Mouse (Mus musculus) adrenal gland, adult 2 months (tissue): ENCODE measurements around the gene Efna3. TPM values are rescaled to one million over a fixed set of nuclear protein-coding genes. Genes with fewer than 3 reads are reported as not detected.

Experiments used
- DNase-seq: peaks from one replicate; pipeline ENCODE4 v3.0.0; 2021
- polyA plus RNA-seq: library from polyadenylated mRNA; depleted of rRNA; stranded (reverse); fragments of >200 nt; gene quantifications from 2 replicates; pipeline ENCODE4 v1.2.3, GENCODE M21; 2012; rRNA removed
- total RNA-seq, 2 experiments: library from RNA; stranded (reverse); gene quantifications; 2 replicates each; pipeline ENCODE4 v1.2.3; 2021

Gene Efna3
- total and polyA plus RNA-seq, 3 experiments = 0.21 to 0.55 (median 0.26) TPM

- DNase-seq = no peak
These were observed 38.5 kb downstream of the Efna3 start for GRCm38 (mm10) chr3:89284261-89284660.

- no peak for DNase-seq
These were observed 40.5 kb downstream of the Efna3 start for GRCm38 (mm10) chr3:89282291-89282643.

GRCm38 (mm10) chr3:89281579-89282290 is 41.0 kb downstream of the Efna3 start:
- peak; percentile 84 for DNase-seq

- peak; percentile 74 for DNase-seq
These were observed 41.9 kb downstream of the Efna3 start, which contains the start of gene Efna1 for GRCm38 (mm10) chr3:89280606-89281511. Gene Efna1 (minus strand): TSS chr3:89281142.

- peak; percentile 42 for DNase-seq
These were observed 42.6 kb downstream of the Efna3 start for GRCm38 (mm10) chr3:89280050-89280605.

- DNase-seq = peak; percentile 94
These were observed 43.4 kb downstream of the Efna3 start for GRCm38 (mm10) chr3:89279153-89279890.

GRCm38 (mm10) chr3:89278643-89279042 is 44.1 kb downstream of the Efna3 start:
- no peak for DNase-seq

- DNase-seq = peak; percentile 73
These were observed 44.7 kb downstream of the Efna3 start for GRCm38 (mm10) chr3:89278107-89278506.

- no peak for DNase-seq
These were observed 45.3 kb downstream of the Efna3 start for GRCm38 (mm10) chr3:89277281-89278021.

GRCm38 (mm10) chr3:89276061-89276460 is 46.7 kb downstream of the Efna3 start:
- DNase-seq = no peak

GRCm38 (mm10) chr3:89271760-89272159 is 51.0 kb downstream of the Efna3 start:
- no peak for DNase-seq

- peak; percentile 79 for DNase-seq
These were observed 51.9 kb downstream of the Efna3 start for GRCm38 (mm10) chr3:89270891-89271290.

- peak; percentile 94 for DNase-seq
These were observed 52.6 kb downstream of the Efna3 start, which contains the start of gene Slc50a1 for GRCm38 (mm10) chr3:89270051-89270755. Gene Slc50a1 (minus strand): TSS chr3:89270570.

- DNase-seq = no peak
These were observed 53.8 kb downstream of the Efna3 start for GRCm38 (mm10) chr3:89268916-89269315.

- DNase-seq = peak; percentile 86
These were observed 56.3 kb downstream of the Efna3 start for GRCm38 (mm10) chr3:89266439-89266893.

Other genes starting within 250 kb of the Efna3 start
- gene Rusc1, start 229.7 kb downstream of the Efna3 start, total RNA-seq = 10 to 100 TPM; 23.3 to 32.5 TPM
- gene Rusc1, start 229.7 kb downstream of the Efna3 start, polyA plus RNA-seq = 56.4 and 66.6 TPM in 2 replicates
- gene Gm43738, start 221.9 kb downstream of the Efna3 start, total RNA-seq = not detected
- not detected in 2 replicates for gene Gm43738, start 221.9 kb downstream of the Efna3 start, polyA plus RNA-seq
- gene Fdps, start 221.0 kb downstream of the Efna3 start, total RNA-seq = 100 to 1,000 TPM; 208 to 632 TPM
- 253 and 549 TPM in 2 replicates for gene Fdps, start 221.0 kb downstream of the Efna3 start, polyA plus RNA-seq
- under 1 TPM in 1 of 2 experiments, not detected in 1; 0.81 TPM for gene Pklr, start 186.8 kb downstream of the Efna3 start, total RNA-seq
- gene Pklr, start 186.8 kb downstream of the Efna3 start, polyA plus RNA-seq = 0.55 TPM in 1 of 2 replicates, not detected in the other
- gene Hcn3, start 162.8 kb downstream of the Efna3 start, total RNA-seq = 1 to 10 TPM; 2.4 to 6.6 TPM
- 20.9 and 34.5 TPM in 2 replicates for gene Hcn3, start 162.8 kb downstream of the Efna3 start, polyA plus RNA-seq
- gene Clk2, start 158.2 kb downstream of the Efna3 start, total RNA-seq = 10 to 100 TPM; 39.3 to 73.3 TPM
- 52.2 and 63.4 TPM in 2 replicates for gene Clk2, start 158.2 kb downstream of the Efna3 start, polyA plus RNA-seq
- 100 to 1,000 TPM in 1 of 2 experiments, 10 to 100 TPM in 1; 87.1 to 104 TPM for gene Scamp3, start 145.5 kb downstream of the Efna3 start, total RNA-seq
- 234 and 299 TPM in 2 replicates for gene Scamp3, start 145.5 kb downstream of the Efna3 start, polyA plus RNA-seq
- gene Fam189b, start 139.8 kb downstream of the Efna3 start, total RNA-seq = 10 to 100 TPM; 15.2 to 16.3 TPM
- gene Fam189b, start 139.8 kb downstream of the Efna3 start, polyA plus RNA-seq = 80.2 and 84.4 TPM in 2 replicates
- gene Gba, start 120.0 kb downstream of the Efna3 start, total RNA-seq = 10 to 100 TPM; 74.4 to 74.6 TPM
- gene Gba, start 120.0 kb downstream of the Efna3 start, polyA plus RNA-seq = 40.2 and 43.9 TPM in 2 replicates
- 10 to 100 TPM in 1 of 2 experiments, 1 to 10 TPM in 1; 8.9 to 10.1 TPM for gene Thbs3, start 107.8 kb downstream of the Efna3 start, total RNA-seq
- 10.1 and 10.2 TPM in 2 replicates for gene Thbs3, start 107.8 kb downstream of the Efna3 start, polyA plus RNA-seq
- 100 to 1,000 TPM; 150 to 174 TPM for gene Mtx1, start 95.9 kb downstream of the Efna3 start, total RNA-seq
- gene Mtx1, start 95.9 kb downstream of the Efna3 start, polyA plus RNA-seq = 252 and 300 TPM in 2 replicates
- under 1 TPM; 0.24 to 0.32 TPM for gene Muc1, start 93.9 kb downstream of the Efna3 start, total RNA-seq
- gene Muc1, start 93.9 kb downstream of the Efna3 start, polyA plus RNA-seq = 0.53 and 0.85 TPM in 2 replicates
- 100 to 1,000 TPM; 143 to 163 TPM for gene Krtcap2, start 77.0 kb downstream of the Efna3 start, total RNA-seq
- gene Krtcap2, start 77.0 kb downstream of the Efna3 start, polyA plus RNA-seq = 433 and 437 TPM in 2 replicates
- 1 to 10 TPM; 1.9 to 2.3 TPM for gene Trim46, start 76.7 kb downstream of the Efna3 start, total RNA-seq
- 6.0 and 9.1 TPM in 2 replicates for gene Trim46, start 76.7 kb downstream of the Efna3 start, polyA plus RNA-seq
- gene Dpm3, start 63.6 kb downstream of the Efna3 start, total RNA-seq = 100 to 1,000 TPM; 134 to 150 TPM
- gene Dpm3, start 63.6 kb downstream of the Efna3 start, polyA plus RNA-seq = 509 and 645 TPM in 2 replicates
- 10 to 100 TPM; 49.9 to 54.7 TPM for gene Slc50a1, start 52.4 kb downstream of the Efna3 start, total RNA-seq
- gene Slc50a1, start 52.4 kb downstream of the Efna3 start, polyA plus RNA-seq = 153 TPM in 2 replicates
- gene Efna1, start 41.8 kb downstream of the Efna3 start, total RNA-seq = 10 to 100 TPM in 1 of 2 experiments, 1 to 10 TPM in 1; 8.0 to 16.6 TPM
- gene Efna1, start 41.8 kb downstream of the Efna3 start, polyA plus RNA-seq = 17.5 and 24.0 TPM in 2 replicates
- gene Efna4, start 15.1 kb upstream of the Efna3 start, total RNA-seq = 1 to 10 TPM in 1 of 2 experiments, under 1 TPM in 1; 0.63 to 1.9 TPM
- 1.8 and 3.5 TPM in 2 replicates for gene Efna4, start 15.1 kb upstream of the Efna3 start, polyA plus RNA-seq
- 10 to 100 TPM; 56.1 to 87.5 TPM for gene Adam15, start 27.0 kb upstream of the Efna3 start, total RNA-seq
- gene Adam15, start 27.0 kb upstream of the Efna3 start, polyA plus RNA-seq = 142 and 182 TPM in 2 replicates
- 1 to 10 TPM in 1 of 2 experiments, under 1 TPM in 1; 0.40 to 1.3 TPM for gene Dcst2, start 39.0 kb upstream of the Efna3 start, total RNA-seq
- 0.61 and 1.2 TPM in 2 replicates for gene Dcst2, start 39.0 kb upstream of the Efna3 start, polyA plus RNA-seq
- gene Dcst1, start 42.3 kb upstream of the Efna3 start, total RNA-seq = under 1 TPM in 1 of 2 experiments, not detected in 1; 0.41 TPM
- 0.46 and 0.53 TPM in 2 replicates for gene Dcst1, start 42.3 kb upstream of the Efna3 start, polyA plus RNA-seq
- gene Zbtb7b, start 71.8 kb upstream of the Efna3 start, total RNA-seq = 100 to 1,000 TPM in 1 of 2 experiments, 10 to 100 TPM in 1; 84.0 to 102 TPM
- gene Zbtb7b, start 71.8 kb upstream of the Efna3 start, polyA plus RNA-seq = 117 and 121 TPM in 2 replicates
- gene Lenep, start 79.8 kb upstream of the Efna3 start, total RNA-seq = 1 to 10 TPM; 1.7 to 1.8 TPM
- 0.58 TPM in 1 of 2 replicates, not detected in the other for gene Lenep, start 79.8 kb upstream of the Efna3 start, polyA plus RNA-seq
- gene Flad1, start 88.9 kb upstream of the Efna3 start, total RNA-seq = 10 to 100 TPM; 32.2 to 50.7 TPM
- 33.2 and 45.2 TPM in 2 replicates for gene Flad1, start 88.9 kb upstream of the Efna3 start, polyA plus RNA-seq
- 10 to 100 TPM; 17.3 to 21.5 TPM for gene Cks1b, start 95.4 kb upstream of the Efna3 start, total RNA-seq
- gene Cks1b, start 95.4 kb upstream of the Efna3 start, polyA plus RNA-seq = 9.3 and 9.7 TPM in 2 replicates
- 100 to 1,000 TPM in 1 of 2 experiments, 10 to 100 TPM in 1; 69.6 to 113 TPM for gene Shc1, start 95.5 kb upstream of the Efna3 start, total RNA-seq
- 62.6 and 67.4 TPM in 2 replicates for gene Shc1, start 95.5 kb upstream of the Efna3 start, polyA plus RNA-seq
- gene Pygo2, start 107.2 kb upstream of the Efna3 start, total RNA-seq = 10 to 100 TPM; 31.8 to 44.5 TPM
- gene Pygo2, start 107.2 kb upstream of the Efna3 start, polyA plus RNA-seq = 166 and 181 TPM in 2 replicates
- 10 to 100 TPM; 38.4 to 70.0 TPM for gene Pbxip1, start 113.7 kb upstream of the Efna3 start, total RNA-seq
- gene Pbxip1, start 113.7 kb upstream of the Efna3 start, polyA plus RNA-seq = 37.5 and 43.3 TPM in 2 replicates
- 10 to 100 TPM; 13.9 to 27.7 TPM for gene Pmvk, start 131.6 kb upstream of the Efna3 start, total RNA-seq
- gene Pmvk, start 131.6 kb upstream of the Efna3 start, polyA plus RNA-seq = 19.4 and 21.5 TPM in 2 replicates
- 1 to 10 TPM; 3.1 to 5.2 TPM for gene Kcnn3, start 197.2 kb upstream of the Efna3 start, total RNA-seq
- gene Kcnn3, start 197.2 kb upstream of the Efna3 start, polyA plus RNA-seq = 1.7 and 2.0 TPM in 2 replicates